Mouse (Mus musculus) kidney, embryonic 14.5 days (tissue): ENCODE measurements around the gene Tmem252. TPM values are rescaled to one million over a fixed set of nuclear protein-coding genes. Genes with fewer than 3 reads are reported as not detected.

Source experiments
- ATAC-seq: fragments of 200-750 bp; cut with Nextera tagmentation; 2 replicates; pipeline ENCODE4 v1.8.0; 2017; ENCODE audit warnings: moderate number of reproducible peaks, mild to moderate bottlenecking, moderate TSS enrichment, moderate library complexity; ENCODE audit not compliant: low FRiP score, low TSS enrichment
- H3K27ac ChIP-seq: fragments of 300-500 bp; sonication (generic); 2 replicates; pipeline ENCODE4 v1.5.1; 2014; ENCODE audit warnings: low read depth, mild to moderate bottlenecking, low read length, moderate library complexity, mixed read lengths
- H3K27me3 ChIP-seq: fragments of 300-500 bp; sonication (generic); 2 replicates; pipeline ENCODE4 v1.6.1; 2014; ENCODE audit warnings: mild to moderate bottlenecking, low read length; ENCODE audit not compliant: control insufficient read depth, insufficient read depth
- H3K36me3 ChIP-seq: fragments of 300-500 bp; sonication (generic); 2 replicates; pipeline ENCODE4 v1.6.1; 2014; ENCODE audit warnings: low read length, mixed read lengths; ENCODE audit not compliant: control insufficient read depth, insufficient read depth
- H3K4me1 ChIP-seq: fragments of 300-500 bp; sonication (generic); 2 replicates; pipeline ENCODE4 v1.6.1; 2014; ENCODE audit warnings: low read length, mixed read lengths; ENCODE audit not compliant: control insufficient read depth, insufficient read depth
- H3K4me2 ChIP-seq: fragments of 300-500 bp; sonication (generic); replicated peaks from 2 replicates; pipeline ENCODE4 v1.6.1; 2014; ENCODE audit warnings: low read depth, mild to moderate bottlenecking, low read length
- H3K4me3 ChIP-seq: fragments of 300-500 bp; sonication (generic); 2 replicates; pipeline ENCODE4 v1.5.1; 2014; ENCODE audit warnings: mild to moderate bottlenecking, low read length
- H3K9ac ChIP-seq: fragments of 300-500 bp; sonication (generic); 2 replicates; pipeline ENCODE4 v1.6.1; 2014; ENCODE audit warnings: low read depth, mild to moderate bottlenecking, low read length, moderate library complexity
- H3K9me3 ChIP-seq: fragments of 300-500 bp; sonication (generic); 2 replicates; pipeline ENCODE4 v1.6.1; 2016; ENCODE audit warnings: low read length; ENCODE audit not compliant: control insufficient read depth
- WGBS: fragments of 180-500 bp; shearing (Covaris S2); extraction: QIAGEN DNeasy Blood & Tissue Kit; methylation state at CpG from one replicate; pipeline ENCODE4 v1.1.7; 2014; 5-methylcytosine and 5-hydroxymethylcytosine counted together
- polyA plus RNA-seq: library from polyadenylated mRNA; unstranded; fragments of >200 nt; fragmentation: Nextera tagmentation; extraction: Ambion mirVana; gene quantifications from 2 replicates; pipeline ENCODE4 v1.2.1, GENCODE M21; 2014

The Tmem252 gene
- 2.8 and 3.3 TPM in 2 replicates for polyA plus RNA-seq

DNA sequence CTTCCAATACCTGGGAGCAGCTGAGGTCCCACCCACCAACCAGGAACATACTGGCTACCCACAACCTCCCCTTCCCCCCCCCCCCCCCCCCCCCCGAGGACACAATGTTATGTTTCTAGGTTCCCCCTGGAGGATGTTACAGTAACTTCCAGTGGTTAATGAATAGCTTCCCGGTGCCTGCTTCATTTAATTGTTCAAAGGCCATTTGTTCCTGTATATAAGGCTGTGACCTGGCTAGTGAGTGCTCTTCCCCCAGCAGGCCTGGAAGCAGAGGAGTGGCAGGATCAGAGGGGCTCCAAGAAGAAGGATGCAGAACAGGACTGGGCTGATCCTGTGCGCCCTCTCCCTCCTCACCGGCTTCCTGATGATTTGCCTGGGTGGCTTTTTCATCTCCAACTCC, at the start of gene Tmem252:
Gene Tmem252, plus strand, starts transcription at position 247 of the 400 bp plus-strand sequence.
- Histone ChIP-seq H3K27me3 (no peaks in the 10 kb centered on the region), H3K27ac (peak within 1 kb of the TSS; percentile 30; the same call in 1 of the 2 replicates), H3K4me3 (no peak within 1 kb of the TSS)

DNA sequence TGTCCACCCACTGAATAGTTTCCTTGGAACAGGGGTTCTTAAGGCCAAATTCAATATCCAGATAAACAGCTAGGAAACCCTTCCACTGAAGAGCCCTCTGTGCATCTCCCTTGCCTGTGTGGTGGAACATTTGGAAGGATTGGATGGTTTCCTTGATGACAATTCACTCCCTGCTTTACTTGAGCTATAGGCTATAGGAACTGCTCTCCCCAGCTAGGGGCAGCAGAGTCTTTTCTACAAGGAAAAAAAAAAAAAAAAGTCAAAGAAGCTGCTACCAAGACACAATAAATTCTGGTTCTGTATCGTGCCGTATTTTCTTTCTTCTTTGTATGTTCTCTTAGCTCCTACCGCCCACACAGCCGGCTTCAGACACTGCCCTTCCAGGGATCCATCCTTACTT, 45.8 kb upstream of the Tmem252 start:
- no peaks in the 10 kb centered on the region for H3K27me3 ChIP-seq
- no peak overlapping the region for H3K27ac ChIP-seq
- no peak overlapping the region for H3K4me3 ChIP-seq
- H3K9me3 ChIP-seq = no peaks in the 10 kb centered on the region
- no peak overlapping the region for H3K4me2 ChIP-seq
- H3K4me1 ChIP-seq = no peaks in the 10 kb centered on the region
- no peaks in the 10 kb centered on the region for H3K36me3 ChIP-seq
- H3K9ac ChIP-seq = no peak overlapping the region
- ATAC-seq = no peak
- WGBS = 51% methylated on average over 4 of the region's 4 CpGs

More for the DNA sequence above, at the start of gene Tmem252:
- peaks cover 22% of the 10 kb centered on the region; the same call in 1 of the 2 replicates for H3K4me1 ChIP-seq
- no peak within 1 kb of the TSS for H3K9ac ChIP-seq
- H3K9me3 ChIP-seq = no peaks in the 10 kb centered on the region
- WGBS = 39% methylated on average over 4 of the region's 4 CpGs
- H3K4me2 ChIP-seq = peak within 1 kb of the TSS; percentile 15
- ATAC-seq = peak; percentile 50; the same call in 1 of the 2 replicates
- H3K36me3 ChIP-seq = no peaks in the 10 kb centered on the region

DNA sequence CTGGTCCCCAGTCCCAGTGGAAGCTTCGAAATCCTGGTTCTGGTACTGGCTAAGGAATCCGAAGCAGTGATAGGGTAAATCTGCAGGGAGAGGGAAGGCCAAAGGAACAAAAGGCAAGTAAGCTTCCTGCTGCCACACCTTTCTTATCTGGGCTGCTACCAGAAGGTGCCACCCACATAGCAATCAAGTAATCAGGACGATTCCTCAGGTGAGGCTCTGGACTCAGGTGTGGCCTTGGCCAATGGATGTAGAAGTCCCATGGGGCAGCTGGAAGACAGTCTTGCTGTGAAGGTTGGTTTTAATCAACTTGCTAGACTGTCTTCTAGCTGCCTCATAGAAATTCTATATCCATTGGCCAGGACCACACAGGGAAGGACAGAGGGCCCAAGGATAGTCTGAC, 40.8 kb upstream of the Tmem252 start:
- no peaks in the 10 kb centered on the region for H3K9me3 ChIP-seq
- no peaks in the 10 kb centered on the region for H3K27me3 ChIP-seq
- no peak overlapping the region for H3K4me3 ChIP-seq
- H3K4me1 ChIP-seq = no peaks in the 10 kb centered on the region
- H3K27ac ChIP-seq = no peak overlapping the region
- WGBS = 74% methylated on average over 3 of the region's 3 CpGs
- ATAC-seq = no peak
- no peak overlapping the region for H3K4me2 ChIP-seq
- H3K36me3 ChIP-seq = no peaks in the 10 kb centered on the region
- no peak overlapping the region for H3K9ac ChIP-seq

- 5% methylated on average over 7 of the region's 7 CpGs for WGBS
- no peak overlapping the region for H3K27ac ChIP-seq
- H3K4me1 ChIP-seq = no peaks in the 10 kb centered on the region
- no peaks in the 10 kb centered on the region for H3K36me3 ChIP-seq
- no peak overlapping the region for H3K9ac ChIP-seq
- H3K4me2 ChIP-seq = no peak overlapping the region
- no peak for ATAC-seq
- no peak overlapping the region for H3K4me3 ChIP-seq
- no peaks in the 10 kb centered on the region for H3K9me3 ChIP-seq
- no peaks in the 10 kb centered on the region for H3K27me3 ChIP-seq
Observed at GRCm38 (mm10) chr19:24634602-24635001, 39.2 kb upstream of the Tmem252 start.

DNA sequence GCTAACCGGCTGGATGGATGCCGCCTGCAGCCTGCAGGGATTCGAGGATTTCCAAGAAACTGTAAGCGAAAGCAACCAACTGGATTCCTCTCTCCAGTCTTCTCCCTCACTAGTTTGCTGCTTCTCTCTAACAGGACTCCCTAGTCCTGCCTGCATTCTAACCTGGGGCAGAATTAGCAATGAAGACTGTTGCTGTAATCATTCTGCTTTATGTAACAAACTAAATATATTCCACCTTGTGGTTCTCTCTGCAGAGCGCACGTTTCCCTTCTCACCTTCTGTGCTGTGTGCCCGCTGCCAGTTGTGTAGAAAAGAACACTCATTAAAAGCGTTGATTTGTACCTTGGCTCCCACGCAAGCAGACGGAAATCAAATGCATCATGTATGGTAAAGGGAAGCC, 37.2 kb upstream of the Tmem252 start:
- no peak overlapping the region for H3K4me3 ChIP-seq
- no peaks in the 10 kb centered on the region for H3K27me3 ChIP-seq
- no peaks in the 10 kb centered on the region for H3K9me3 ChIP-seq
- H3K4me2 ChIP-seq = no peak overlapping the region
- no peaks in the 10 kb centered on the region for H3K4me1 ChIP-seq
- ATAC-seq = no peak
- no peaks in the 10 kb centered on the region for H3K36me3 ChIP-seq
- WGBS = 74% methylated on average over 10 of the region's 10 CpGs
- no peak overlapping the region for H3K27ac ChIP-seq
- H3K9ac ChIP-seq = no peak overlapping the region

DNA sequence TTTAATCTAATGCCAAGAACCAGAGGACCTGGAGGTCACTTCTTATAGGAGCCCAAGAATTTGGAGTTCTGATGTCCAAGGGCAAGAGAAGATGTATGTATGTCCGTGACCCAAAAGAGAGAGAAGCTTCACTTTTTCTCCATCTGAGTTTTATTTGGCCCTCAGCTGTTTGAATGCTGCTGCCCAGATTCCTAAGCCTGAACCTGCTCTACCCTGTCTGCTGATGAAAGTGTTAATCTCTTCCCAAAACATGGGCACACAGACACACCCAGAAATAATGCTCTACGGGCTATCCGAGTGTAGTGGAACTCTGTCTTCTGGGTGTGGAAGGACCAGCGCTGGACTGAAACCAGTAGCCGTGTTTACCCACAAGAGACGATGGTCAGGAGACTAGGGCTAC, 35.8 kb upstream of the Tmem252 start:
- 96% methylated on average over 6 of the region's 6 CpGs for WGBS
- H3K27me3 ChIP-seq = no peaks in the 10 kb centered on the region
- no peak overlapping the region for H3K9ac ChIP-seq
- no peak overlapping the region for H3K4me3 ChIP-seq
- ATAC-seq = no peak
- no peaks in the 10 kb centered on the region for H3K9me3 ChIP-seq
- no peak overlapping the region for H3K4me2 ChIP-seq
- H3K36me3 ChIP-seq = no peaks in the 10 kb centered on the region
- H3K27ac ChIP-seq = no peak overlapping the region
- no peaks in the 10 kb centered on the region for H3K4me1 ChIP-seq

DNA sequence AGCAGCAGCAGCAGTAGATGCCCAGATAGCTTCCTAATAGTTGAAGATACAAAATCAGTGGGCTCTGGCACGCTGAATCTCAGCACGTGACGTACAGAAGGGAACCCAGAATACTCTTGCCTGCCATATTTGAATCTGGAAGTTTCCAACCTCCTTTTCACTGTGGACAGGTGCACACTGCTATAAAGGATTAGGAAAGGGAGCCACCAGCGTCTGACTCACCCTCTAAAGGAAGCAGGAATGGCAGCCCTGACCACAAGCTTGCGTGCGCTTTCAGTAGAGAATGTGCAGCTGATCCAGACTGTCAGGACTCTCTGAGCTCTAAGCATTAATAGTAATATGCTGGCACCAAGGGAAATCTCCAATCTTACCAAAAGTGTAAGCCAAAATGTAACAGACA, 32.8 kb upstream of the Tmem252 start:
- Histone ChIP-seq H3K4me2 (no peak overlapping the region), H3K27ac (no peak overlapping the region), H3K9me3 (no peaks in the 10 kb centered on the region), H3K36me3 (no peaks in the 10 kb centered on the region), H3K9ac (no peak overlapping the region), H3K4me3 (no peak overlapping the region), H3K27me3 (no peaks in the 10 kb centered on the region), H3K4me1 (no peaks in the 10 kb centered on the region)
- ATAC-seq = no peak
- WGBS = 86% methylated on average over 6 of the region's 6 CpGs

- no peak overlapping the region for H3K9ac ChIP-seq
- no peaks in the 10 kb centered on the region for H3K36me3 ChIP-seq
- H3K4me1 ChIP-seq = no peaks in the 10 kb centered on the region
- no peak for ATAC-seq
- no peaks in the 10 kb centered on the region for H3K9me3 ChIP-seq
- H3K27me3 ChIP-seq = no peaks in the 10 kb centered on the region
- H3K27ac ChIP-seq = no peak overlapping the region
- H3K4me2 ChIP-seq = no peak overlapping the region
- WGBS = 53% methylated on average over 10 of the region's 10 CpGs
- H3K4me3 ChIP-seq = no peak overlapping the region
Observed at GRCm38 (mm10) chr19:24644971-24645370, 28.8 kb upstream of the Tmem252 start.

- Histone ChIP-seq H3K27me3 (no peaks in the 10 kb centered on the region), H3K4me1 (no peaks in the 10 kb centered on the region), H3K27ac (no peak overlapping the region), H3K9me3 (no peaks in the 10 kb centered on the region), H3K4me3 (no peak overlapping the region), H3K36me3 (no peaks in the 10 kb centered on the region), H3K9ac (no peak overlapping the region), H3K4me2 (no peak overlapping the region)
- 84% methylated on average over 8 of the region's 8 CpGs for WGBS
- ATAC-seq = no peak
Observed at GRCm38 (mm10) chr19:24646162-24646829, 27.5 kb upstream of the Tmem252 start.
